Mouse (Mus musculus) testis, postnatal 14 days (tissue): ENCODE measurements around the gene Gata1.
A peak's percentile ranks its signal among the peaks of the same experiment; 100 is the strongest.
"Not testable (repeated sequence)": the region's sequence is repeated elsewhere in the genome, so short reads cannot be mapped to it uniquely, and the experiment has no call there.

Source experiments
- DNase-seq: peaks from one replicate; pipeline ENCODE4 v3.0.0; 2021; ENCODE audit warnings: low spot score

Gene Gata1

DNA sequence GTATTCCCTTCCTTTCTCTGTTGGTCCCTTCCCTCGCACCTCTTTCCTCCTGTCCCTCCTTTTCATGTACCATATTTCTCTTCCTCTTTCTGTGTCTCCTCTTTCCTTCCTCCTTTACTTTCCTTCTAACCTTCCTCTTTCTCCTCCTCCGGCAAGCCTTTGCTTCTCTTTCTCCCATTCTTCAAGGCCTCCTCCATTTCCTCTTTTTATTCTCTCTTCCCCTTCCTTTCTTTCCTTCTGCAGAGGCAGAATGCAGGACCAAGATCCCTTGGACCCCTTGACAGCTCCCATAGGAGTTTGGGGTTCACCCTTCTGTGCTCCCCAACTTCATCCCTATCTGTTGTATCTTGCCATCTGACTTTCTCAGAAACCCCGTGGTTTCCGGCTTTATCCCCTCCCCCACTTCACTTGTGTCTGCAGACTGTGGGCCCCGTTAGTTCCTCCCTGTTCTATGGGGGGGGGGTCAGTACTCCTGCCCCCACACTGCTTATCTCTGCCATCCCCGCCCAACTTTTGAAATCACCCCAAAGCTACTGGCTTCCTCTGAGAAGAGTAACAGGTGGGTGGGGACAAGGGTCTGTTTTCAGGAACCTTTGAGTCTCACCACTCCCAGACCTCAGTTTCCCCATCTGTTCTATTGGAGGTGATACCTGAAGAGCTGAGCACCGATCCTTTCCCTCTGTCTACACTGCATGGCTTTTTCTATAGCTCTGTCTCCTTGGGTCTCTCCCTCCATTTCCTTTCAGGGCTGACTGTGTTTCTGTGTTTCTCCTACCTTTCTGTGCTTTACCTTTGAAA is 13.8 kb downstream of the Gata1 start:
- no peak for DNase-seq

DNA sequence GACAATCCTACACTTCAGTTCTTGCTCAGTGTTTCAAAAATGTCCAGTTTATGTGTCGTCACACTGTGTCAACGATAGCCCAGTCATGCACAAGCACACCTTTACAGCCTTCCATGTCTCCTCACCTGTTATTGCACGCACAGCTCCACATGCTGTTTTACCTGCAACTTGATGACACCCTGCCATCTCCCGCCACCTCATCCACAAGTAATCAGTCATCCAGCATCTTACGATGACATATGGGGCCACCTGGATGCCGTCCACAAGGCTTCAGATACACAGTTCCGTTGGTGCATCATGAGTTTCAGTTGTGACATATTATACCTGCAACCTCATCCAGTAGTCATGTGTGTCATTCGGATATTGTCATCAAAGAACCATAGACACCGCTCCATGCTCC is 19.0 kb downstream of the Gata1 start:
- DNase-seq: no peak

DNA sequence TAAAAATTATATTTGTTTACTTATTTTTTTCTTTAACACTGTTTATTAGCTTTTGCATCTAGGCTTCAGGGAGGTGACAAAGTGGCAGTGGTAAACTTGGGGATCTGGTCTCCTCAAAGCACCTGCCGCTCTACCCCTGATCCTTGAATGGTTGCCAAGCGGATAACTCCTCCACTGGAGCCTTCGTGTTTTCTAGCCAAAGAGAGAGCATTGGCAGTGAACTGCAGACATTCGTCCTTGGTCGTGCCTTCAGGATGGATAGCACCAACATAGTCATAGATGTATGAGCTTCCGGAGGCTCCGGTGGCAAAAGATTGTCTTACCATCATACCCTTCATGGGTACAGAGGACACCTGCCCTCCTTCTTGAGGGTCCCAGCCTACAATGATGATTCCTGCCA is 27.8 kb downstream of the Gata1 start:
- peak; percentile 31 for DNase-seq

DNA sequence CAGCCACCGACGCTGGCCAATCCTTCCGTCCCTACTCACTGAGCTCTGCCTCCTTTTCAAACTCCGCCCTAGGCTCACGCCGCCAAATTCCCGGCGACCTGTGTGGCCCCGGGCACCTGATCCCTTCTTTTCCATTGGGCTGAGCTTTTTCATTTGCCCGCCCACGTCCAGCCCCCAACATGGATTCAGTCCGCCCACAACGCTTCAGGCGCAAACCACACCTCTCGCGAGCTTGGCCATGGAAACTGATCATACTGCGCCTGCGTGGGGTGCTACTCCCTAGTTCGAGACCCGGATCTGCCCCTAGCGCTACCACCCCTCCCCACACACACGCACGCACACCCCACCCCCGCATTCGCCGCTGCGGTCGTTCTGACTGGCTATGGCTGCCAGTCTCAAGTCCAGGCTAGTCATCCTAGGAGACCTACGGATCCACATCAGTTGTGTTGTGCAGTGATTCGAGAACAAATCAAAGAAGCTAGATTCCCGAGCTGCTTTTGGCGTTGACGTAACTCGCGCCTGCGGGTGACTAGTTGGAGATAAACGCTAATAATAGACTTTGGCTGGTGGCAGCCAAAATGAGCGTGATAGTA is 29.9 kb downstream of the Gata1 start:
- DNase-seq: peak; percentile 93

DNA sequence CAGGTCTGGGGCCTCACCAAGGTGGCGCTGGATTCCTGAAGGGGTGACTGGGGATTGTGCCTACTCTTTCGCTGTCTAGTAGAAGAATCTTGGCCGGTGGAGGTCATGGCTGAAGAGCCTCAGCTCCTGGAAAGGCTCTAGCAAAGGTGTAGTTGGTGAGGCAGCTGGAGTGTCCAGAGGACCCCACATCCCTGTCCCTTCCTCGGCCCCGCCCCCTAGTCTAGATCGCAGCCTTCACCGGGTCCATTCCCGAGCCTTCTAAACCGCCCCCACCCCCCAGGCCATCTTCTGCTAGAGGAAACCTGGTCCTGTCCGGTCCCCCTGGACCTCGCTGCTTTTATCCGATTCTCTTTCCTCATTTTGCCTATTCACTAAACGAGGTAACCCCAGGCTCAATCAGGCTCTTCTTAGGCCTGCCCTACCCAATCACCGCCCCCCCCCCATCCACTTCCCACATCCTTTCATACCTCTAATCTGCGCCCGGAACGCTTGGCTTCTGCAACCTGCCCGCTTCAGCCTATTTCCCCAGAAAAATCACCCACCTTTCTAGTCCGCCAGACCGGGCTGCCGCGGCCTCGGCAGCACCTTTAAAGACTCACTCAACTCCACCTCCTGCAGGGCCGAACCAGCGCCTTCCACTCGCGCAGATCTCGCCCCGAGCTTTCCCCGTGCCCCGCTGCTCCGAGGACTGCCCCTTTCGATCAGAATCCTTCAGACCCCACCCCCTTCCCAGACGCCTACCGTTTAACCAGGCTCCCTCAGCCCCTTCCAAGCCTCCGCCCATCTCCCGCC is 30.6 kb downstream of the Gata1 start, which contains the start of gene Hdac6:
Gene Hdac6, minus strand, starts transcription at position 782 of the 792 bp plus-strand sequence.
- no peak for DNase-seq

DNA sequence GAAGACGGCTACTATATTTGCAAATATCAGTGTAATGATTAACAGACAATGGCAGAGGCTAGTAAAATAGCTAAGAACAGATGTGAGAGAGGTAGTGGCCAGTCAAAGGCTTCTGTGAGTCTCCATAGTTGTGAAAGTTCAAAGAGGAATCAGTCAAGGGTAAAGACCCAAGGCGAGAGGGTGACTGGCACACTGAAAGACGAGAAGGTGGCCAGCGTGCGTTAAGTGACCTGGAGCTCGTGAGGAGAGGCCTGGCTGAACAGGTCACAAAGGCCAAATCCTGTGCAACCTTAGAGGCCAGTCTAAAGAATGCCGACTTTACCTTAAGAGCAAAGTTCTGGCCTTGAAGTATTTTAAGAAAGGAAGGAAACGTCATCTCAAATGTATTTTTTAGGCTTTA is 32.3 kb downstream of the Gata1 start:
- DNase-seq: no peak

DNA sequence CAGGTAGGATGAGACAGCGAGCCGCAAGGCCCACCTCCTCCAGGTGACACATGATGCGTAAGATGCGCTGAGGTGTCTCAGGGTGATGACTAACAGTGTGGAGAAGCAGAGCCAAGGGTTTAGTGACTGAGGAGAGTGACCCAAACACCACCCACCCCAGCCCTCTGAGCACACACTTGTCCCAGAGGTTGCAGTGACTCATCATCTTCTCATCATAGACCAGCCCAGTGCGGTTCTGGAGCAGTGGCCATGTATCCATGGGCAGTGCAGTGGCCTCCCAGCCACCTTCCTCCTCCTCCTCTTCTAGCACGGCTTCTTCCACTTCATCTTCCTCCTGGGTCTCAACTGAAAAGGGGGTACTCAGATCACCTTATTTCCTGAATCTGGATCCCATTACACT is 40.2 kb downstream of the Gata1 start:
- DNase-seq: no peak

DNA sequence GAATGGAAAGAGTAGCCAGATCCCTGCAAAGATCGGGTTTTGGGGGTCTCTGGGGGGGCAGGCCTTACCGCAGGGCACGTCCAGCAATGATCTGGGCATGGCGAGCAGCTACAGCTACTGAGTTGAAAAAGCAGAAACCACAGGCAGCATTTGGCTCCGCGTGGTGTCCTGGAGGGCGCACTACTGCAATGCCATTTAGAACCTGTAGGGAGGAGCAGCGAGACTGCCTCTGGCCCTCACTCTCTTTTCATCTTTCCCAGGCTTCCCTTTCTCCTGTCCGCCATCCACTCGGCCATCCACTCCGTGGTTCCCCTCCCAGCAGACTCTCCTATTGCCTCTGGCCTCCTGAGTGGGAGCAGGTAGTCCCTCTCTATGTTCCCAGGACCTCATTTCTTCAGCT is 41.0 kb downstream of the Gata1 start:
- no peak for DNase-seq

DNA sequence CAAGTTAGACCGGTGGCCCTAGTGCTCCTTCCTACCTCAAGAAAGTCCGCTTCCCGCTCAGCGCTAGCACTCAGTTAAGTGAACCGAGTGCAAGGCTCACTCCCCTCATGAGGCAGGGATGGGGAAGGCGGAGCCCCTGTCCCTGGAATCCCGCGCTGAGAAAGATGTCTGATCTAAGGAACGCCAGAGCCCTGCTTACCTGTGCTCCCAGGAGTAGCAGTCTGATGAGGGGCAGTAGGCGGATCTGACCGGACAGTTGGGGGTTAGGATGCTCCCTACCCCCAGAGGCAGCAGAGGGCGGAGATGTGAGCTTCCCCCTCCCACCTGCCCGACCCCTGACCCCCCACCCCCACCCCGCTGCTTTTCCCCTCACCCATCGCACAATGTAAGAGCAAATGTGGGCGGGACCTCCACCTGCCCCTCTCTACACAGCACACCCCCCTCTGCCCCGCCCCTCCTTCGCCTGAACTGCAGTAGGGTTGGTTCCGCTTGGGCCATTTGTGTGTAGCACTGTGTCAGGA is 49.5 kb downstream of the Gata1 start, which contains the start of gene Eras:
Gene Eras, minus strand, starts transcription at position 338 of the 521 bp plus-strand sequence.
- no peak for DNase-seq

DNA sequence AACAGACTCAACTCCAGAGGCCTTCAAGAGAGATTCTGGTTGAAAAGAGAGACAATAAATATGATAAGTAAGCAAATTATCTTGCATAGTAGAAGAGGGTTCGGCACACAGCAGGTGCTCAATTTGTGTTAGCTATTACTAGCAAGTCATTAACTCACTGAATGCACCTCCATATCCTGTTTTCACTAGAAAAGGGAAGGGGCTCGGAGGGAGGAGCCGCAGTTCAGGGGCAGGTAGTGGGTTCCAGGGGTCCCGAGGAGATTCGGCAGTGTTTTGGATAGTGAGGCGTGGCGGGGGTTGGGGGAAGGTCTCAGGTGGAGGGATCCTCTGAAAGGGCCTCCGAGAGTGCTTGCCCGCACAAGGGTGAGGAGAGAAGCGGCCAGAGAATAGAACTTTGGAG is 50.8 kb downstream of the Gata1 start:
- DNase-seq: no peak

DNA sequence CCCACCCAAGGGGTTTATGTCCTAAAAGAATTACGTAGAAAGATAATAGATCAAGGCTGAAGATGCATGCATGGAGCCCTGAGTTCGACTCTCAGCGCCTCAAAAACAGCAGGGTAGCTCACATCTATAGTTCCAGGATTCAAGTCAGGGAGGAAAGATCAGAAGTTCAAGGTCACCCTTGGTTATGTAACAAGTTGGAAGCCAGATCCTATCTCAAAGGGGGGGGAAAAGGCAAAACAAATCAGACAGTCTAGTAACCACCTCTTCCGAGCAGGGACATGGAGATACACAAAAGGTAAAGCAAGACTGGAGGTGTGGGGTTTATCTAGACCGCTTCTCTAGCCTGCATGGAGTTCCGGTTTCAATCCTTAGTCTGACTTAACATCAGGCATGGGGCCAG is 51.6 kb downstream of the Gata1 start:
- DNase-seq: no peak

DNA sequence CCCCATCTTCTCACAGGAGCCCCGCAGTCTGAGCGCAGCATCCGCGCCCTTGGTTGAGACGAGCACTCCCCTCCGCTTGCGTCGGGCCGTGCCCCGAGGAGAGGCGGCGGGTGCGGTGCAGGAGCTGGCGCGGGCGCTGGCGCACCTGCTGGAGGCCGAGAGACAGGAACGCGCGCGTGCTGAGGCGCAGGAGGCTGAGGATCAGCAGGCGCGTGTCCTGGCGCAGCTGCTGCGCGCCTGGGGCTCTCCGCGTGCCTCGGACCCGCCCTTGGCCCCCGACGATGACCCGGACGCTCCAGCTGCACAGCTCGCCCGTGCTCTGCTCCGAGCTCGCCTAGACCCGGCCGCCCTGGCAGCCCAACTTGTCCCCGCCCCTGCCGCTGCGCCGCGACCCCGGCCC is 55.8 kb downstream of the Gata1 start:
- peak; percentile 45 for DNase-seq

DNA sequence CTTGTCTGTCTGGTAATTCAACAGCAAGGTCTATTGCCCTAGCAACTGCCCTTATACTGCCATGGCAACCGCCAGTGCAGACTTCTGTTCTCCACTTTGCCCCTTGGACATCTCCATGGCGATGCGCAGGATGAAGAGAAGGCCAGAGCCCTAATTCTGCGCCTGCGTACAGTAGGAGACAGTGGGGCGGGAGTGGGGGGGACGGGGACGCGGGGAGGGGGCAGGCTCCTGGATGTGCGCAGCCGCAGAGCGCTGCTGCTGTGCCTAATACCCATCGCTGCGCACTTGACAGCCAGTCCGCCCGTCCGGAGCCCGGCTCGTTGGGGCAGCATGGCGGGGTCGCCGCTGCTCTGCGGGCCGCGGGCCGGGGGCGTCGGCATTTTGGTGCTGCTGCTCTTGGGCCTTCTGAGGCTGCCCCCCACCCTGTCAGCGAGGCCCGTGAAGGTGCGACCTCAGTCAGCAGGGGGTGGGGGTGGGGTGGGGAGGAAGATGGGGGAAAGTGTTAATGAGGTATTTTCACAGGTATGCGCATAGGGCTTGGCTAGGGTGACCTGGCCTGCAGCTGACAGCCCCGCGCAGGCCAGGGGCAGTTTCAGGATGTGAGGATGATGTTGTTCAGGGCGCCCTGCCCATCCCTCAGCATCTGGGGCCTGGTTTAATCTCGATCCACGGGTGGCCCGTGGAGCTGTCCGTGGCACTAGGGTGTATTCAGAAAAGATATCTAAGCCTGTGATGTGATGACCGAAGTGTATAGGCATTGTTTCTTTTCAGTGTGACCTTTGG is 58.1 kb downstream of the Gata1 start, which contains the start of gene Pcsk1n:
Gene Pcsk1n, plus strand, starts transcription at position 222 of the 783 bp plus-strand sequence.
- no peak for DNase-seq

DNA sequence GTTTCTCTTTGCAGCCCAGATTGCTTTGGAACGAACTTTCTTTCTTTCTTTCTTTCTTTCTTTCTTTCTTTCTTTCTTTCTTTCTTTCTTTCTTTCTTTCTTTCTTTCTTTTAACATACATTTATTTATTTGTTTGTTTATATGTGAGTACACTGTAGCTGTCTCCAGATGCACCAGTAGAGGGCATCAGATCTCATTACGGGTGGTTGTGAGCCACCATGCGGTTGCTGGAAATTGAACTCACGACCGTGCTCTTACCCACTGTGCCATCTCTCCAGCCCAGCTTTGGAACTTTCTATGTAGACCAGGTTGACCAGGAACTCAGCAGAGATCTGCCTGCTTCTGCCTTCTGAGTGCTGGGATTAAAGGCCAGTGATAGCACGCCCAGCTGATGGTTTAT is 59.9 kb downstream of the Gata1 start:
- not testable (repeated sequence) for DNase-seq

DNA sequence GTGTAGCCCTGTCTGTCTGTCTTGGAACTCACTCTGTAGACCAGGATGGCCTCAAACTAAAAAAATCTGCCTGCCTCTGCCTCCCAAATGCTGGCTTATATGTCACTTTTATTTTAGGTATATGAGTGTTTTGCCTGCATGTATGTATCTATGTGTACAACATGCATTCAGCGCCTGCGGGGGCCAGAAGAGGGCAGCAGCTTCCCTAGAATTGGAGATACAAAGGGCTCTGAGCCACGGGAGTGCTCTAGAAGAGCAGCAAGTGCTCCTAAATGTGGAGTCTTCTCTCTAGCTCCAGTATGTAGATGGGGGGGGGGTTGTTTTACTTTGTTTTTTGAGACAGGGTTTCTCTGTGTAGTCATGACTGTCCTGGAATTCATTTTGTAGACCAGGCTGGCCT is 62.2 kb downstream of the Gata1 start:
- DNase-seq: not testable (repeated sequence)

DNA sequence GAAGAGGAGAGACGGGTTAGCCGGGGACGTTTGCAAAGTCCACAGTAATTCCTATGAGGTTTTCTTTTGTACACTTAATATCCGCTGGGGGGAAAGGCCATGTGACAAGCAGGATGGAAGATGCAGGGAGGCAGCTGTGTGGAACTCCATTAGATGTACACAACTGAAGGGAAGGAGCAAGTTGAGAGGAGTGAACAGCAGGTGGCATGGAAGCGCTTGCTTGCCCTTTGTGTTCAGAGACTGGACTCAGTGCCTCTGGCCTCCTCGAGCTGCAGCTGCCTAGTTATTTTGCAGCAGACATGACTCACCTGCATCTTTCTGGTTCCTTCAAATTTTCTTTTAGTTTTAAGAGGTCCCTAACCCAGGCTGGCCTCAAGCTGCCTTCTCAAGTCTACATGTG is 67.4 kb downstream of the Gata1 start:
- DNase-seq: no peak
